Mouse (Mus musculus): ENCODE measurements at regions not wholly inside any gene's neighbourhood (a gene's known extent, or its start where the extent isn't known, plus 50 kb on each side); places are given as distances from the start of the nearest gene placed in this dataset.

DNA sequence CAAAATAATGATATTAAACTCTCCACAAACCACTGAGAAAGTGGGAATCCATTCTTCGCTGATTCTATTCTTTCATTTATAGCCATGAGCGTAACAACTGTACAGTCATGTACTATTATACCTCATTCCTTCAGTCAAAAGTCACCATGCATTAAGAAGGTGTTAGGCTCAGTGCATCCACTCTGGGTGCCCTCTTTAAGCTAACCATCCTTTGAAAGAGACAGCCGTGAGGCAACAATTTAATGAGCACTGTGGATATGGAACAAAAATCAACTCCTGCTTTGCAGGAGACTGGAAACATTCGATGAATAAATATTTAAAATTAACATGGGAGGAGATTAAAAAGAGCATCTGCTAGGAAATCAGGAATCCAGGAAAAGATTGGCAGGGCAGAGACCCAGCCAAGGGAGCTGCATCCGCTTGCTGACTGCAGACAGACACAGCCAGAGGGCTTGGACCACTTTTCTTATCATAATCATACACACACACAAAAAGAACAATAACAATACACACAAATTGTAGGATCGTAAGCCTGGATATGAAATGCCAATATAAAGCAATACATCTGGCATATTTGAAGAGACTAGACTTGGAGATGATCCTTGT lies 309.2 kb upstream of the Negr1 start:
- DNase-seq (ENCODE audit: extremely low read depth, low read depth, low spot score) = no peak

DNA sequence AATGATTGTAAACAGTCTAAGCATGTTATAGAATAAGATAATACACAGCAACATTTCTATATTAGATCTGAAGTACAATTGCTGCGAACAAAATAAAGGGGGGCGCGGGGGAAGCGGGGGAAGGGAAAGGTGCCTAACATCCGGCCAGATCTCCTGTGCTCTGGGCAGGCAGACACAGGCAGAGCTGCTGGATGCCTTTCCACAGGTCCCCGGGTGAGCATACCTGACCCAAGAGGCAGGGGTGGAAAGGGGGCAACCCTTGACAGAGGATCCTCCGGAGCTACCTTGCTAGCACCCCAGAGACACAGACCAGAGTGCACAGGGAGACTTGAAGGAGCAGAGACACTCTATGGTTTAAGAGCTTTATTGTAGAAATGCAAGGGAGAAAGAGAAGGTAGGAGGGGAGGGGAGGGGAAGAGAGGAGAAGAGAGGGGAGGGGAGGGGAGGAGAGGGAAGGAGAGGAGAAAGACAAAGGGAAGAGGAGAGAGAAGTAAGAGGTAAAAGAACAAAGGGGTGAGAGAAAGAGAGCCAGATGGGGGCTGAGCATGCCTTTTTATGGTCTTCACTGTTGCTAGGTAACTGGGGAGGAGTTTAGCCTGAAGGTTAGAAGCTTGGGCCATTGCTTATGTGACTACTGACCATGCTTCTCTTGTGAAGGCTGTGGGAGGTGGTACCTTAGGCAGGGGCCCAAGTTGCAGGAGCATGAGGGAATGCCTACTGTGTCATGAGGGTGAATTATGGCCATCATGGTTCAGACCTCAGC lies 308.2 kb upstream of the Negr1 start:
- DNase-seq (ENCODE audit: extremely low read depth, low read depth, low spot score) = no peak

DNA sequence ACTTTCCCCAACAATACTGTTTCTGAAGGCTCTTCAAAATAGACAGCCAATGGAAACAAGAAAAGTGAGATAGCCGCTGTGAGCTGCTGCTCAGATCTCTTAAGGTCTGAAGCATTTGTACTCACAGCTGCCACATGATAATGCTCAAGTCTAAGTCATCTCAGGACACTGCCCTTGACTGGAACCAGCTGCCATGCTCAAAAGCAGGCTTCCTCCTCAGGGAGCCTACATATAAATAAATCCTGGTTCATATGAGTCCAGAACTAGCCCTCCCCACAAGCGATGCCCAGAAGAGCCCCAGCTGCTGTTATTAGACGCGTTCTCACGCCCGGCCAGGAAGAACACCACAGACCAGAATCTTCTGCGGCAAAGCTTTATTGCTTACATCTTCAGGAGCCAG lies 304.9 kb upstream of the Negr1 start:
- no peak for DNase-seq (ENCODE audit: extremely low read depth, low read depth, low spot score)

DNA sequence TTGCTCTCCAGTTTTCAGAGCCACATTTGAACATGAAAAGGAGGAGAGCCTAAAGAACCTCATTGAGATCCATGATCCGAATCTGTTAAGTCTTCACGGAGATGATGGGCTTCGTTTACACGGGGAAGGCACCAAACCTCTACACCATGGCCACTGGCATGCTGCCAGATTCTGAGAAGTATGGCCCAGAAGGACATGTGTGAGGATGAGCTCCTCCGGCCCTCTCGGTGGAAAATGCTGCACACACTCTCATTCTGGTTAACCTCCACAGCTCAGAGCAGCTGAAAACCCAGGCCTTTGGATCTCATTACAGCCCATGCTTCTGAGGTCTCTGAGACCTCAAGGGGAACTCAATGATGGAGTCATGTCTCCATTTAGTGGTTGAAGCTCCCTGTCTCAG lies 296.9 kb upstream of the Negr1 start:
- no peak for DNase-seq (ENCODE audit: extremely low read depth, low read depth, low spot score)

DNA sequence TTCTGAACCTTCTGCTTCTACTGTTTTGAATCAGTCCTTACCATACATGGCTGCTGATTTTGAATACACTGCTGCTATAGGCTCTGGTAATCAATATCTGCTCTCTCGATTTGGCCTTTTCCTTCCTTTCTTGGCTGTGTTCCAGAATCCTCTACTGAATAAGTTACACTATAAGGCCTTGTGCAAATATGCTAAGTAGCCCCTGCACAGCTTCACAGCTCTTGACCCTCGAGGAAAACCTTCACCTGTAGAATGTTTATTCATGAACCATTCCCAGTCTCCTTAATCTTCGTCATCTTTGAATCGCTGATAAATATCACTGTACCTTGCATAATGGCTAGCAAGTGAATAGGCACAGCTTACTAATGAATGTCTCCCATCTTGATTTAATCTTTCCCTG lies 293.9 kb upstream of the Negr1 start:
- no peak for DNase-seq (ENCODE audit: extremely low read depth, low read depth, low spot score)

DNA sequence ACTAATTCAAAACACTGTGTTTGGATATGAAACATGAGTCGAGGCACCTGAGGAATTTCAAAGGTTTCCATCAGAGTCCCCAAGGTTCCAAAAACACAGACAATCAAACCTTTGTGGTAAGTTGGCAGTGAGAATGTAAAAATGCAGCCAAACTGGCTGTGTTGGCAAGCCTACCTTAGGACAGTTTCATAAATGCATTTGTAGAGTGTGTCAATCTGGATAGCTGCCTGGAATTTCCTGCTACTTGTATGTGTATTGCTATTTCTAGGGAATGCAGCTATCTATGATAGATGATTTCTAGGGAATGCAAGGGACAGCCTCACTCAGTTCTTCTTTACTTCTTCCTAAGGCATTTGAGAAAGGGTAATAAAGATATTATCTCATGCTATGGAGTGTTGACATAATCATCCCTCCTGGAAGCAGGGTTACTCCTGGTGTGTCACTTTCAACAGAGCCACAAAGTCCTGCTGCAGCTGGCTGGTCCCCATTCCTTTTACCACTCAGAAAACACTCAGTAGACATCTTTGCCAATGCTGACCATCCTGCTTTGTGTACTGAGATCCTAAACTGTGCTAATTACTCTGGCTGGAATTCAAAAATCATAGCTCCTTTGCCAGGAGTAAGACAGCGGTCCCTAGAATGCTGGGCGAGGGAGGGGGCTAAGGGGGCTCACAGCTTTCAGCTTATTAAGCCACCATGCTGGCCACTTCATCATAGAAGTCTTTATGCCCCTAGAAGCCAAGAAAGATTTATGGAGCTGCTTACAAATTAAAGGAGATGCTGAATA lies 261.4 kb upstream of the Negr1 start:
- DNase-seq (ENCODE audit: extremely low read depth, low read depth, low spot score) = peak; percentile 98

DNA sequence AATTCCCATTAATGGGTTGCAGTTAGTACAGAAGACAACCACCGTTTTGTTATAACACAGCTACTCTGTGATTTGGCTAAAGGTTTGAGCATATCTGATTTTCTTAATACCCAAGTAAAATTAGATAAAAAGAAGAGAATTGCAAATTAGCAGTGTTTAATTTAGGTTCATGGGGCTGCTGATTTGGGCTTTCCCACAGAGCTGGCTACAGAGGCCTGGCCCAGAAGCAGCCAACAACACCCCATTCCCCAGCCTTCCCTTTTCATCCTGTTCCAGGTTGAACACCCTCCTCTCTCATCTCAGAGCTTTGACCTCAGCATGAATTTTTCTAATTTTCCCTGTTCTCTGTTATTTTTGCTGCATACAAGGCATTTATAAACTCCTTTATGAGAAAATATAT lies 260.3 kb upstream of the Negr1 start:
- DNase-seq (ENCODE audit: extremely low read depth, low read depth, low spot score) = no peak

DNA sequence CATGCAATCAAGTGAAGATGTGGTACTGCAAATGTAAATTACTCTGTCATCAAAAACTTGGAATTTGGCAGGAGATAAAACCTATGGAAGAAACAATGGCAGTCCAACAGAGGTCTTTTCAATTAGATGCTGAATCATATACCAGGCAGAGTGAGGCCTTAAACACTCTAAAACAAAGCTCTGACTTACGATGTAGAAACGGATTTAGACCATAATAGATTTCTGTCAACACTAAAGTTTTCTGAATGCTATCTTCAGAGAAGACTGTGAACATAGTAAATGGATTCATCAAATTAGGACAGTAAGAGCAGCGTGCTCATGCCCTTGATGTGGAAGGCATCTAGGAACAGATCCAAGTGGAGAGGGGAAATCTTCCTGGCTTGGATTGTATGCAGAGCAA lies 259.8 kb upstream of the Negr1 start:
- DNase-seq (ENCODE audit: extremely low read depth, low read depth, low spot score) = no peak

DNA sequence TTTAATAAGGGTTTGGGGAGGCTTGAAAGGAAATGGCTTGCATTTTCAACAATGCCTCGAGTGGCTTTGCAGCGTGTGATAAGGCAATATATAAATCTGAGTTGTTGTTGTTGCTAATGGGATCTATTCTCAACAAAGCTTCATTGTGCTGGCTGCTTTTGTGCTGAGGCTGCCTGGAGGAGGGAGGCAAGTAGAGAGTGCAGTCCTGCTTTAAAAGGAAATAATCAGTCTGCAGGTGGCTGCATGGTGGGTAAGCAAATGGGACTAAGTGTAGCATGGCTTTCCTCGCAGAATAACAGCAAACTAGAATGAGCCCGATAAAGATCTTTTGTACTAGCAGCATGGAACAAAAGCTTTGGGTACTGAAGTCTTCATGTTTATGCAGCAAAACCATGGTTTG lies 257.4 kb upstream of the Negr1 start:
- no peak for DNase-seq (ENCODE audit: extremely low read depth, low read depth, low spot score)

DNA sequence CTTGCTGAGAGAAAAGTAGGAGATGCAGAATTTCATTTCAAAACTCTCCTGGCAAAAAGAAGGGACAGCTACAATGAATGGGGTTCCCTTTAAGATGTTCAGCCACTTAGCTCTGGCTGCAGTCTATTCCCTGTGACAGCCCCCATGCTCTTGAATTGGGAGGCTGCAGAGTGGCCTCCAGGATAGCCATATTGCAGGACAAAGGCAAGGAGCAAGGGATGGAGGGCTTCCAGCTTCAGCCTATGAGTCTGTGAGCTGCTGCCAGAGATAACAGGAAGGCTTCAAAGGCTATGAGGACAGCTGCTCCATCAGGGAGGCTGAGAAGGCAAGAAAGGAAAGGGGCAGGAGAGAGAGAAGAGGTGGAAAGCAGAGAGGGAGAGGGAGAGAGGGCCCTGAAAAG lies 256.5 kb upstream of the Negr1 start:
- no peak for DNase-seq (ENCODE audit: extremely low read depth, low read depth, low spot score)

DNA sequence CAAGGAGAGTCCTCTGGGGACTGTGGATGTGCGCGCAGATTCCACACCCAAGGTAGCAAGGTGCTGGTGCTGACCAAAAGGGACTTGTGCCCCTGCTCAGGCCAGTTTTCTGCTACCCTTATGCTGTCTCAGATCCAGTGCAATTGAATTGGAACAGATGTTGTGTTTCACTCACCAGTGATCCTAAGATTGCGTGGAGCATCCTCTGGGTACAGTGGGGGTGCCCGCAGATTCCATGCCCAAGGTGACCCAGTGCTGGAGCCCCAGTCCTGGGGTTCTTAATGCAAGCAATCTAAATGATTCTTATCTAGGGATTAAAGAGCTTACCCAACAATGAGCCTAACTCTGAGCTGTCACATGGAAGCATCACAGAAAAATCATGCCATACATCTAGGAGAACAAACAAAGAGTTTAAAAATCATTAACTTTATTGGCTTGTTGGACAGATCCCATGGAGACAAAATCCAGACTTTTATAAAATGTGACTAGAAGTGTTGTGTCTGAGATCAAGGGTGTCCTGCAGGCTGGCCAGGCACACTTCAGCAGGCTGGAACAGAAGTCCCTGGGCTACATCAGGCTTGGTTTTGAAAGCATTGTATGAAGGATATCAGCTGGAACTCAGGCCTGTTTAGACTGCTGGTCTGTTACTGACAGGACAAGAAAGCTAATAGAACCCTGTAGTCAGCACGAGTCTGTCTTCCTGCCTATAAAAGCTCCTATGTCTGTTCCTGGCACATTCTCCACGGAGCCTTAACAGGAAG lies 226.4 kb upstream of the Negr1 start:
- no peak for DNase-seq (ENCODE audit: extremely low read depth, low read depth, low spot score)

DNA sequence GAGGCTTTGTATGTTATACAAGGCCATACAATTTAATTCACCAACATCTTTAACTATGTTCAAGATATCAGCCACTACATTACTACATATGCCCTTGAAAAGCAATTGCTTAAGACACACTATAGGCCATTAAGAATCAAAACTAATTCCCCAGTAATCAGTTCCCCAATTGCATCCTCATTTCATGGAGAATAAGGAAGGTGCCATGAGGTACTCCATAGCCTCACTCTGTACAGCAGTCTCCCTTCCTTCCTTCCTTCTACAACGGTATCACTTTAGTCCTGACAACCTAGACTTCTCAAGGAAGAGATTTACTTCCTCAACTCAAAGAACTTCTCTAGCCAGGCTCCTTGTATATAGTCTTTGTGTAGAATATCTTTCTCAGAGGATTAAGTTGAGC lies 220.1 kb upstream of the Negr1 start:
- DNase-seq (ENCODE audit: extremely low read depth, low read depth, low spot score) = no peak

DNA sequence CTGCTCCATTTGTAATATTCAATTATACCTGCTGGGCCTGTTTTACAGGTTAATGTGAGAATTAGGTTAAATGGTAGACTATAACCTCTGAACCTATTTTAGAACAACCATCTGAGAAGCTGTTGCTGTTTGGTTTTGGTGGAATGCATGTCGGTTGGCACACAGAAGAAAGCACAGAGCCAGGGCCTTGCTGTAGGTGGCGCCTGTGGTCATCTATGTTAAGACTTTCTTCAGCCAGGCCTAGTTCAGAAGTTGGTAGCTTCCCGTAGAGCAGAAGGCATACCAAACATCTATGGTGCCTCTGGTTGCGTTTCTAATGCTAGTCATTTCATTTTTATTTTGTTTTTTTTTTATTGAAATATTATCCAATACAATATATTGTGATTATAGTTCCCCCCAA lies 209.9 kb upstream of the Negr1 start:
- no peak for DNase-seq (ENCODE audit: extremely low read depth, low read depth, low spot score)

DNA sequence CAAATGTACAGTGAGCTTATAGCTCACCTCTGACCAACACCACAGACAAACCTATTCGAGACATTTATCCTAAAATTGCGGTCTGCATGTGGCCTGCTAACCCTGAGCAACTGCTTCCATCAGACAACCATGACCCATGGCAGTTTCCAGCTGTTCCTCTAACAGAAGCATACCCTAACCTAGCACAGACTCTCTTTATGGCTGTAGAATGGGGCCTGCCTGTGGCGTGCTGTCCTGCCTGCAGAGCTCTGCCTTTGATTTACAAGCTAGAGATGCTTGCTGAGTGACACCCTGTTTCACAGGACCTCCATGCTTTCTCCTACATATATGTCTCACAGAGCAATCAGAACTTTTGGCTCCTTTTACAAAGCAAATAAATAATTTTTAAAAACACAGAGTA lies 208.2 kb upstream of the Negr1 start:
- DNase-seq (ENCODE audit: extremely low read depth, low read depth, low spot score) = no peak

DNA sequence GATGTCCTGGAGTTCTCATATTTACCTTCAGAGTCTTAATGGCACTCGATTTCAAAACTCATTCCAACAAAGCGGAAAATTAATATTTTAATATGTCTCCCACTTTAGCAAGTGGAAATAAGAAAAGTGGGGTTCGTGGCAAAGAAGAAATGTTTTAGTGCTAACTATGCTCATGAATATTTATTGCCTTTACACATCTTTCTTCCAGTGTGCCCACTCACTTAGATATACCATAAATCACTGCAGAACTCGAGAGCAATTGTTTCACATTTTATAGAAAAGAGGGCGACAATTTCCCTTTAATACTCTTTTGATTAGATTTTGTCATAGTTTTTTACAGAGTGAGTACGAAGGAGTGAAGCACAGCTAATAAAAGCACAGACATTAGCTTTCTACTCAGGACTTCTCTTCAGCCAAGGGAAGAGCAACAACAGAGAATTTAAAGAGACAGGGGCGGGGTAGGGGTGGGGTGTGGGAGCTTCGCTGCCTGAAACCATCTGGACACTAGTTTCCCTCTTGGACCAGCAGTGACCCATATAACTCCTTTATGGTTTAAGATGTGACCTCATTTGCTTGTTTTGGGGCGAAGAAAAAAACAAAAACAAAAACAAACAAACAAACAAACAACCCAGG lies 207.6 kb upstream of the Negr1 start:
- DNase-seq (ENCODE audit: extremely low read depth, low read depth, low spot score) = no peak

DNA sequence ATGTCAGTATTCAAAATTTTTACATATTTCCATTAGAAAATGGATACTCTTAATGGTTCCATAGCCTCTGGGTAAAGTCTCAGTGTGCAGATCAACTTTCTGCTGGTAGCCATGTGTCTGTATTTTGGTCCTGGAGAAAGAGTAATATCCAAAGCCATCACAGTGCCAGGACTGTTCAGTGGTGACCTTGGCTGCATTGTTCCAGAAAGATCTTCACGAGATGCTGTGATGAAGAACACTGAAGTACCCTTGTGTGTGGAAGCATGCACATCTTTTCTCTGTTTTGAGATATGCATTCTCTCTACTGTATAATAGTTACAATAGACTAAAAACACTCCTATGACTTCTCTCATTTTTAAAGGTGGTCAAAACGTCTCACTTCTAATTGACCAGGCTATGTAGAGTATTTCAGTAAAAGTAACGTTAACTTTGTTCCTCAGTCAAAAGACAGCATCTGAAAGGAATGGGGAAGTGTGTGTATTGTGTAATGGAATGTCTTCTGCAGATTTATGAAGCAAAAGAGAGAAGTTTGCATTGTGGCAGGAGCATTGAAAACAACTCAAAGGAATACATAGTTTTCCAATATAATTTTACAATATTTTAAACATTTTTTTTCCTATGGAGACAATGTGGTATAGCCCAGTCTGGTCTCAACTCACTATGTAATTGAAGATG lies 192.8 kb upstream of the Negr1 start:
- no peak for DNase-seq (ENCODE audit: extremely low read depth, low read depth, low spot score)

DNA sequence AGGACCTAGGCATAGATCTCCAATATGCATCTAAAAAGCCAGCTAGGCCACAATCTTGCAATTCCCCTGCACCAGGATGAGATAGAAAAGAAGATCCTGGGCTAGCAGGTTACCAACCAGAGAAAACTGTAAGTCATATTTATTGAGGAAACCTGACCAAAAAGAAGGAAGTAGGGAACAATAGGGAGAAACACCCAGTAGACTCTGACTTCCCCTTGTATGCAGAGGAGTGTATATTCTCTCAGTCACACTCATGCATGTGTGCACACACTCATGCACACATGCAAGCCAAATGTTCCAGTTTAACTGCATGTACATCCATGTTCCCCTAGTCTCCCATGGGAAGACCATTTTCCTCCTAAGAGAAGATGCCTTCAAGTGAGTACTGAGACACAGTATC lies 184.9 kb upstream of the Negr1 start:
- DNase-seq (ENCODE audit: extremely low read depth, low read depth, low spot score) = no peak

DNA sequence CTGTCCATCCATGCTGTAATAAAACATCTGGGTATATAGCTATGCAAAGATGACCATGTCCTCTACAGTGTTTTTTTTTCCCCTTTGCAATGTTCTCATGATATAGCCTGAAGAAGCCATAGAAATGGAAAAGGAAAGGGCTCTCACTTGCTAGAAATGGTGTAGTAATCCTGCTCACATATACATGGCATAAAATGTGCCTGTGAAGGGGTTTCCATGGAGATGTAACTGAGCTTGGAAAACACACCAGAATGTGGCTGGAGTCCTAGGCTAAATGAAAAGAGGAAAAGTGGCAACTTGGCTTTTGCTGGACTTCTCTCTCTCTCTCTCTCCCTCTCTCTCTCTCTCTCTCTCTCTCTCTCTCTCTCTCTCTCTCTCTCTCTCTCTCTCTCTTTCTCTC lies 178.7 kb upstream of the Negr1 start:
- DNase-seq (ENCODE audit: extremely low read depth, low read depth, low spot score) = no peak

DNA sequence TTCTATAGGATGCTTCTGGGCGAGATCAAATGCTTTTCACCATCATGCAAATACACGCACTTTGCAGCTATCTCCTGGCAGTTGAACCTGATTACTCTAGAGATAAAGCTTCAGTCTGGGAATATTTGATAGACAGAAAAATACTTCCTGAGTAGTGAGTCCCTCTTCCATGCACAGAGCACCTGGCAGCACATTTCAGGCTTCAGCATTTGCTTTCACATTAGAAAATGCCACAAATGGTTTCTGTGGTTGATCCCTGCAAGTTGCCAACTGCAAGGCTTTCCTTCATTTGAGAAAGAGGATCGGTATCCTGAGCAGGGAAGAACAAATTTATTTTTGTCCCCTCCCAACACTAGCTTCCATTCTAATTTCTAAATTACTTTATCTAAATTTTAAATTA lies 155.5 kb upstream of the Negr1 start:
- no peak for DNase-seq (ENCODE audit: extremely low read depth, low read depth, low spot score)

DNA sequence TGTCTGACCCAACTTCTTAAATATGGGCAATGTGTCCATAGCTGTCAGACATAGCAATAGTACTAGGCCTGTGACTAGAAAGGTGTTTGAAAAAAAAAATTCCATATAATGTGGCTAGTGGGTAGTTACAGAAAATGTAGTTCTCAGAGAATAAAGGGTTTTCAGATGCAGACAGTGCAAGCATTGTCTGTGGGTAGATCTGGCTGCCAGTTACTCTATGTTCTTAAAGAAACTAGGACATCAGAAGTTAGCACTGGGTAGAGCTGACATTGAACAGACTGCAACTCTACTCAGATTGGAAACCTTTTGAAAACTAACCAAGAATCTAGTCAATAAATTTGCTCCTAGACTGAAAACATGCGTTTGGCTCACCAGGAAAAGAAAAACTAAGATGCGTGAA lies 154.5 kb upstream of the Negr1 start:
- DNase-seq (ENCODE audit: extremely low read depth, low read depth, low spot score) = no peak

DNA sequence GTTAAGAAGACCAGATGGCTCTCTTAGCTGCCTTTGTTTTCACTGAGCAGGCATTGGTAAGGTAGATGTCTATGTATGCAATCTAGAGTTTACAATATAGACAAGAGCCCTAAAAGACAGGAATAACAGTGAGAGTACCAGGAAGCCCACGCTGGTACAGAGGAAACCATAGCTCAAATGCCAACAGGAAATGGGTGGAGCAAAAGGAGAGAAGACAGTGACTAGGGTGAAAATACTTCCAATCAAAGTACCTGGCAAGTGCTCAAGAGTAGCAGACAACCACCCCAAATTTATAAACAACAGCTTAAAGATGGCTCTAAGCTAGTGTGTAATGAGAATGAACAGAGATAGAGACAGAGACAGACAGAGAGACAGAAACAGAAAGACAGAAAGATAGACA lies 151.5 kb upstream of the Negr1 start:
- no peak for DNase-seq (ENCODE audit: extremely low read depth, low read depth, low spot score)

Measured in fat pad, adult 2 months (tissue).